Mouse (Mus musculus): ENCODE results near the gene Rabac1.

- TF ChIP-seq GATA1 (IDR thresholded peaks at IDR 0.05; ENCODE audit: borderline replicate concordance, low read length) (no peak), FLI1 (IDR thresholded peaks at IDR 0.05; ENCODE audit: low read length) (no peak)
Observed at GRCm38 (mm10) chr7:24944257-24944950, 28.1 kb downstream of the Rabac1 start, which contains the start of gene Gm4881.

All from megakaryocyte, embryonic 14.5 days (primary cell).